11 mouse cellular contexts compared by ENCODE assay signal in the genomic region with DNA sequence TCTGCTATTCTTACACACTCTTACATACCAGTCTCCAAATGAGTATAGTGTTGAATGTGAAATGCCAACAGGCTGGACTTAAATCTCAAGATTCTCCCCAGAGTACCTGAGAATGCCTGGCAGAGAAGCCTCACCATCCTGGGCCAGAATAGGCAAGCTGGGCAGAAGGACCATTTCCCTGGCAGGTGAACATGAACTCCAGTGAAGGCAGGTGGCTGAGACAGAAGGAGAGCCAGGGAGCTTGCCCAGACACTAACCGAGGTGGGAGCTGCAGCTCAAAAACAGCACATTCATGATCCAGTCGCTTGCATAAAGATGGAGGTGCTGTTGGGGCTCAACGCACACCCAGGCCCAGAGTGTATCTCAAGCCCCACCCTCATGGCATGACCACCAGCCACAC.
"Had no signal": no experiment of that assay in that cellular context is flagged by ENCODE, and none has a peak within 500 bp of the region (broad histone marks: within the 10 kb centered on the region; RNA-seq: fewer than 3 reads in every experiment).

No protein-coding gene starts in this region.

- H3K4me3 ChIP-seq: kidney, embryonic 15.5 days; limb, embryonic 12.5 days; midbrain, embryonic 12.5 days had no signal

- H3K9ac ChIP-seq: kidney, embryonic 15.5 days; limb, embryonic 12.5 days; liver, embryonic 14.5 days; midbrain, embryonic 12.5 days had no signal

- H3K4me1 ChIP-seq: kidney, embryonic 15.5 days; limb, embryonic 12.5 days had no signal

- H3K27ac ChIP-seq: kidney, embryonic 15.5 days; limb, embryonic 12.5 days; liver, embryonic 14.5 days; midbrain, embryonic 12.5 days; stomach, postnatal 0 days had no signal

- H3K36me3 ChIP-seq: kidney, embryonic 15.5 days; limb, embryonic 12.5 days; midbrain, embryonic 12.5 days had no signal

- H3K9me3 ChIP-seq: kidney, embryonic 15.5 days; limb, embryonic 12.5 days; midbrain, embryonic 12.5 days had no signal

- H3K4me2 ChIP-seq: kidney, embryonic 15.5 days; limb, embryonic 12.5 days; midbrain, embryonic 12.5 days had no signal

- ATAC-seq: midbrain, embryonic 16.5 days had no signal

- DNase-seq: kidney, postnatal 14 days; liver; lung, adult 18-20 months; right cerebral cortex, adult 18-20 months; thymus, postnatal 14 days had no signal
